Mouse (Mus musculus) forebrain, postnatal 0 days (tissue): ENCODE measurements around the gene Lin7b. TPM values are rescaled to one million over a fixed set of nuclear protein-coding genes. Genes with fewer than 3 reads are reported as not detected.
A peak's percentile ranks its signal among the peaks of the same experiment; 100 is the strongest.

Experiments
- ATAC-seq: fragments of 200-750 bp; cut with Nextera tagmentation; 2 replicates; pipeline ENCODE4 v1.8.0; 2017; ENCODE audit warnings: mild to moderate bottlenecking, moderate library complexity
- DNase-seq: peaks from one replicate; pipeline ENCODE4 v3.0.0-alpha.2; 2015
- H3K27ac ChIP-seq: fragments of 300-500 bp; sonication (generic); 2 replicates; pipeline ENCODE4 v1.5.1; 2014; ENCODE audit warnings: low read depth, mild to moderate bottlenecking, antibody characterized with exemption, low read length, moderate library complexity, mixed read lengths
- H3K27me3 ChIP-seq: fragments of 300-500 bp; sonication (generic); 2 replicates; pipeline ENCODE4 v1.6.1; 2014; ENCODE audit warnings: mild to moderate bottlenecking, low read length, mixed read lengths; ENCODE audit not compliant: insufficient read depth
- H3K36me3 ChIP-seq: fragments of 300-500 bp; sonication (generic); 2 replicates; pipeline ENCODE4 v1.6.1; 2014; ENCODE audit warnings: mild to moderate bottlenecking, moderate library complexity; ENCODE audit not compliant: insufficient read depth
- H3K4me1 ChIP-seq: fragments of 300-500 bp; sonication (generic); 2 replicates; pipeline ENCODE4 v1.6.1; 2014; ENCODE audit warnings: antibody characterized with exemption; ENCODE audit not compliant: insufficient read depth
- H3K4me2 ChIP-seq: fragments of 300-500 bp; sonication (generic); 2 replicates; pipeline ENCODE4 v1.6.1; 2014; ENCODE audit warnings: low read depth, mild to moderate bottlenecking, moderate library complexity
- H3K4me3 ChIP-seq: fragments of 300-500 bp; sonication (generic); 2 replicates; pipeline ENCODE4 v1.5.1; 2014; ENCODE audit warnings: low read depth, low read length, mixed read lengths
- H3K9ac ChIP-seq: fragments of 300-500 bp; sonication (generic); 2 replicates; pipeline ENCODE4 v1.6.1; 2014; ENCODE audit warnings: mild to moderate bottlenecking
- H3K9me3 ChIP-seq: fragments of 300-500 bp; sonication (generic); 2 replicates; pipeline ENCODE4 v1.6.1; 2016; ENCODE audit warnings: low read length
- CTCF ChIP-seq: sonication (generic); IDR thresholded peaks from 2 replicates; pipeline ENCODE4 v1.5.1; 2016; ENCODE audit warnings: antibody characterized with exemption, control low read depth, low read depth
- WGBS: fragments of 180-500 bp; shearing (Covaris S2); extraction: QIAGEN DNeasy Blood & Tissue Kit; methylation state at CpG from one replicate; pipeline ENCODE4 v1.1.7; 2014; 5-methylcytosine and 5-hydroxymethylcytosine counted together
- polyA plus RNA-seq: library from polyadenylated mRNA; unstranded; fragments of >200 nt; fragmentation: Nextera tagmentation; extraction: Ambion mirVana; gene quantifications from 2 replicates; pipeline ENCODE4 v1.2.1, GENCODE M21; 2015
- total RNA-seq: library from RNA; depleted of rRNA; stranded (reverse); fragments of >200 nt; gene quantifications from 2 replicates; pipeline ENCODE4 v1.2.3, GENCODE M21; 2014; rRNA removed

Gene Lin7b
- total RNA-seq (32.2 and 47.3 TPM in 2 replicates), polyA plus RNA-seq (36.8 and 39.8 TPM in 2 replicates)

DNA sequence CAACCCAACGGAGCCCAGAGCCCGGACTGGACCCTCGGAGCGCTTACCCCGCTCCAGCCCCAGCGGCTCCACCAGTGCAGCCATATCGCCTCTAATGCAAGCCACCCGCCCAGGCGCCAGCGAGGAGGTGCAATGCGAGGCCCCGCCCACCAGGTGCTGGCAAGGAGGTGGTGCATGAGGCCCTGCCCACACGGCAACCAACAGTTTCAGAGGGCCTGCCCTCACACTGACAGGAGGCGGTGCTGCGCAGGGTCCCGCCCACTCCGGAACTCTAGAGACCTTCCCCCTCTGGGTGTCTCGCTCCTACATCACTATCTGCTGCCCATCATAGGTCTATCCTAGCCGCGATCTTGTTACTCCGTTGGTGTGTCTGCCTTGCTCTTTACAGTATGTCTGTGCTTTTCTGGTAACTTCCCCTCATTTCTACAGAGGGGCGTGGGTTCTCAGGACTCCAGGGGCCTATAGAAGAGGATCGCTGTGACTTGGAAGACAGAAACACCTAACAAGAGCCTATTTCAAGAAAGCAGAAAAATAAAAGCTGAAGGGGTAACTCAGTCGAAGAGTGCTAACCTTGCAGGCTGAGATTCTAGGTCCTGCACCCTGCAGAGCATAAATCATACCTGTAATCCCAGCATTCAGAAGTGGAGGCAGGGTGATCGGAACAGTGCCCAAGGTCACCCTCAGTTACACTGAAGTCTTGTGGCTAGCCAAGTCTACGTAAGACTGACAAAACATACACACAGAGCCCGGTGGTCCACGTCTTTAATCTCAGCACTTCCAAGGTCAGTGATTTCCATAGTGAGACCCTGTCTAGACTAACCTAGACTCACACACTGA is at the start of gene Lin7b:
TSS of gene Lin7b (minus strand) at position 109 of the 837 bp plus-strand sequence.
- Histone ChIP-seq H3K9me3 (no peaks in the 10 kb centered on the region), H3K4me3 (peak within 1 kb of the TSS; percentile 50), H3K4me2 (peak within 1 kb of the TSS; percentile 94), H3K9ac (peak within 1 kb of the TSS; percentile 66), H3K36me3 (peaks cover 24% of the 10 kb centered on the region), H3K27ac (peak within 1 kb of the TSS; percentile 45), H3K4me1 (peaks cover 7% of the 10 kb centered on the region), H3K27me3 (no peaks in the 10 kb centered on the region)
- ATAC-seq (peak; percentile 19), DNase-seq (peak; percentile 81)
- WGBS, result 11% methylated on average over 28 of the region's 28 CpGs
- peak; percentile 48 for TF ChIP-seq CTCF

DNA sequence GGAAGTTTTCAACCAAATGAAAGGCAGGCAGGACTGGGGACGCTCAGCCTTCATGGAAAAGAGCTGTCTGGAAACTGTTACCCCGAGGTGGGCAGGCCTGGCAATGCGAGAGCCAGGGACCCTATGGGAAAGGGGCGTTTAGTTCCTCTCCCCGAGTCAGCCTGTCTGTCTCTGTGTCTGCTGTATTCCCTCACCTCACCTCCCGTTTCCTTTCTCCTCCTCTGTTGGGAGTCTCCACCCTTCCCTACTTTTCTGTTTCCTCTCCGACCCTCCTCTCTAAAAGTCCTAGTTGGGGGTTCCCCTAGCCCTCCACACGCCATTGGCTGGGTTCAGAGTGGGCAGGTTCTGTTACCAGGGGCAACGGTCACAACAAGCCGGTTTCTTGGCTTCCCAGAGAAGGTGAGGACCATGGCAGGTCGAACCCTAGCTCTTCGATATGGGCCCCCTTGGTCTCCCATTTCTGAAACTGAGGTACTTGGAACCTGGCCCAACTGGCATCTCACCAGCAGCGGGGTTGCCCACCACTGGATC is 47.6 kb upstream of the Lin7b start:
- Histone ChIP-seq H3K27me3 (peaks cover 65% of the 10 kb centered on the region), H3K4me2 (no peak overlapping the region), H3K4me1 (peaks cover 6% of the 10 kb centered on the region; the same call in 1 of the 2 replicates), H3K9ac (no peak overlapping the region), H3K36me3 (peaks cover 26% of the 10 kb centered on the region), H3K4me3 (no peak overlapping the region), H3K27ac (no peak overlapping the region), H3K9me3 (no peaks in the 10 kb centered on the region)
- TF ChIP-seq CTCF, result no peak
- ATAC-seq, result no peak
- WGBS, result 11% methylated on average over 13 of the region's 13 CpGs
- no peak for DNase-seq

DNA sequence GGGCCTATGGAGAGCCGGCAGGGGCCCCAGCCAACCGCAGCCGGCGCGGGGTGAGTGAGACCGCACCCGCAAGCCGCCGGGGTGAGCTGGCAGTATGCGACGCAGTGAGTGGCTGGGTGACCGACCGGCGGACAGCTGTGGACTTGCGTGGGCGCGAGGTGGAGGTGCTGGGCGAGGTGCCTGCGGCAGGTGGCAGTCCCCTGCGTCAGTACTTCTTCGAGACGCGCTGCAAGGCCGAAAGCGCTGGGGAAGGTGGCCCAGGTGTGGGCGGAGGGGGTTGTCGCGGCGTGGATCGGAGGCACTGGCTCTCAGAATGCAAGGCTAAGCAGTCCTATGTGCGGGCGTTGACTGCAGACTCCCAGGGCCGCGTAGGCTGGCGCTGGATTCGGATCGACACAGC is 45.3 kb upstream of the Lin7b start:
- H3K27me3 ChIP-seq, result peaks cover 78% of the 10 kb centered on the region
- no peak for DNase-seq
- H3K4me1 ChIP-seq, result peaks cover 6% of the 10 kb centered on the region; the same call in 1 of the 2 replicates
- no peak overlapping the region for H3K27ac ChIP-seq
- ATAC-seq, result no peak
- no peak for TF ChIP-seq CTCF
- 8% methylated on average over 36 of the region's 37 CpGs for WGBS
- no peaks in the 10 kb centered on the region for H3K9me3 ChIP-seq
- H3K36me3 ChIP-seq, result peaks cover 2% of the 10 kb centered on the region
- no peak overlapping the region for H3K9ac ChIP-seq
- H3K4me2 ChIP-seq, result no peak overlapping the region
- no peak overlapping the region for H3K4me3 ChIP-seq

DNA sequence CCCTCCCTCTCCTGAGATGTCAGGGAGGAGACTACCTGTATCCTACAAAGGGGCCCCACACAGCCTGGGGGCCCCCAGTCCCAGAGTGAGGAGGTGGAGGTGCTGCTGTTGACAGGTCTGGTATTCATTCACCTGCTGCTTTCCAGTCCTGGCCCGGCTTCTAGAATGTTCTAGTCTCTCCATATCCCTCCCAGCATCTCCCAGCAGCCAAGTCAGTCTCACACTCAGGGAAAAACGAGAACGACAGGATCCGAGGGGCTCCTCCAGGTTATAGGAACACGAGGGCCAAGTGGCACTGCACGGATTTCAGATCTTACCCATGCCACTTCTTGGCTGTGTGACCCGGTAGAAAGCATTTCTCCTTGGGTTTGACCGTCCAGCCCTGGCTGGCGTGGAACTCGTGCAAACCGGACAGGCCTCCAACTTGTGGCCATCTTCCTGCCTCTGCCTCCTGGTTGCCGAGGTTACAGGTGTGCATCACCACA is 44.4 kb upstream of the Lin7b start:
- Histone ChIP-seq H3K4me2 (no peak overlapping the region), H3K9ac (no peak overlapping the region), H3K4me3 (no peak overlapping the region), H3K9me3 (no peaks in the 10 kb centered on the region), H3K27ac (no peak overlapping the region), H3K4me1 (peaks cover 6% of the 10 kb centered on the region; the same call in 1 of the 2 replicates), H3K36me3 (no peaks in the 10 kb centered on the region), H3K27me3 (peaks cover 80% of the 10 kb centered on the region)
- WGBS, result 45% methylated on average over 12 of the region's 12 CpGs
- ATAC-seq (no peak), DNase-seq (no peak)
- TF ChIP-seq CTCF, result no peak

DNA sequence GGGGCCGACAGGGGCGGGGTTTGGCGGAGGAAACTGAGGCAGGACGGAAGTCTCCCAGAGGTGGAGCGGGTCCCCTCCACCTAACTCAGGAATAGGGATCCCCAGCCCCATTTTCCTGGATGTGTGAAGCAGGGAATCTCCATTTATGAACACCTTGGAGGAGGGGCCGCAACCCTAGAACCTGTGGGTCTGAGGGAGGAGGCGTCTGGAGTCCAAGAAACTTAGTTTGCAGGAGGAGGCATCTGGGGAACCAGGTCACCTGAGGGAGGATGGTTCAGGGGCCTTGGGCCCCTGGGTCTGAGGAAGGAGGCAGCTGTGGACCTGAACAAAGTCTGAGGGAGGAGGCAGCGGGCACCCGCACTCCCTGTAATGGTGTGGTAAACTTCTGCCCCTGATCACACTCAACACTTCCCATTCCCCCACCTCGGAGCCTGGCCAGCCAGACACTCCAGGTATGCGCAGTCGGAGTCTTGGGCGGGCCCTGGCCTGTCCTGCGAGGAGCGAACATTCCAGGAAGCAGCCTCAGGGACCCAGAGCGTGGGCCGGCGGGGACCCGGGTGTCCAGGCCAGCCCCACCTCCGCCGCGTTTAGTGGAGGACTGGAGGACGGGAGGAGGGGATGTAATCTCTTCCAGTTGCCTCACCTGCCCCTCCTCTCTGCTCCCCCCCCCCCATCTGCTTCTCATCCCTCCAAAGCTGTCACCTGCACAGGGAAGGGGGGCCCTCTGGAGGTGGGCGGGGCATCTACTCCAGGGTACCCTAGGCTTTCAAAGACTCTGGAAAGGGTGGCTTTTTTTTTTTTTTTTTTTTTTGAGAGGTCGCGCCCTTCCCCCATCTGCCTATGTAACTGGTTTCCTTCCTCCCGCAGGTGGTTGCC is 43.7 kb upstream of the Lin7b start:
- Histone ChIP-seq H3K27ac (no peak overlapping the region), H3K36me3 (no peaks in the 10 kb centered on the region), H3K4me3 (peak overlapping the region; percentile 46), H3K4me1 (peaks cover 6% of the 10 kb centered on the region; the same call in 1 of the 2 replicates), H3K4me2 (peak overlapping the region; percentile 83), H3K9me3 (no peaks in the 10 kb centered on the region), H3K27me3 (peaks cover 83% of the 10 kb centered on the region), H3K9ac (peak overlapping the region; percentile 51)
- DNase-seq, result no peak
- ATAC-seq, result no peak; the same call in 1 of the 2 replicates
- 3% methylated on average over 26 of the region's 27 CpGs for WGBS
- no peak for TF ChIP-seq CTCF

DNA sequence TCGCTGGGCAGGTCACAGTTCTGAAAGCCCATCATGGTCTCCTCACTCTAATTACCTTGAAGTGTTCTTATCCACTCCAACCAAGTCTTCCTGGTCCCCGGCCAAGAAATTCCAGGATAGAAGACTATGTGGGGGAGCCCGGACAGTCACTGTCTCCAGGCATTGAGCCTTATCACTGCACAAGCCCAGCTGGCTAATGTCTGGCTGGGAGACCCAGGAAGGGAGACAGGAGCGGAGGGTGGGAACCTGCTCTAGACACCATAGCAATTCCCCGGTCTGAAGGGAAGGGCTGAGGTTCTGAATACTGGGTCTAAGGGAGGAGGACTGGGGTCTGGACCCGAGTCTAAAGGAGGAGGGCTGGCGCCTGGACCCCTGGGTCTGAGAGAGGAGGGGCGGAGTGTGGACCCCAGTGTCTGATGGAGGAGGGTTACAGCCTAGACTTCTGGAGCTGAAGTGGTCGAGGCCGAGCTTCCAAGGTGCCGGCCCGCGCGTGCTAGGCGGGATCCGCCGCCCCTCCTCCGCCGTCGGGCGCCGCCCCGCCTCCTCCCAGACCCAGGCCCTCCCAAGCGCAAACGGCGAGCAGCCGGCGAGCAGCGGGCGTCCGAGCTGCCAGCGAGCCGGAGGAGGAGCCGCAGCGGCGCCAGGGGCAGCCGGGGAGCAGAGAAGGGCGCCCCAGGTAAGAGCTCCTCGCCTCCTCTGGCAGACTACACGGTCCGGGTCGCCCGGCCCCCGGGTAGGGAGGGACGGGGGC is 42.9 kb upstream of the Lin7b start, which contains the start of gene Ntf5:
TSS of gene Ntf5 (plus strand) at position 583 of the 751 bp plus-strand sequence.
- 3% methylated on average over 44 of the region's 45 CpGs for WGBS
- Histone ChIP-seq H3K4me3 (peak within 1 kb of the TSS; percentile 46), H3K4me2 (peak within 1 kb of the TSS; percentile 83), H3K4me1 (peaks cover 6% of the 10 kb centered on the region; the same call in 1 of the 2 replicates), H3K27ac (no peak within 1 kb of the TSS), H3K9me3 (no peaks in the 10 kb centered on the region), H3K9ac (peak within 1 kb of the TSS; percentile 51), H3K27me3 (peaks cover 83% of the 10 kb centered on the region), H3K36me3 (no peaks in the 10 kb centered on the region)
- peak; percentile 24 for DNase-seq
- TF ChIP-seq CTCF, result no peak
- ATAC-seq, result peak; percentile 34; the same call in 1 of the 2 replicates
